Mouse (Mus musculus): Measurements from ENCODE around the gene Mvb12b. TPM values are rescaled to one million over a fixed set of nuclear protein-coding genes. Genes with fewer than 3 reads are reported as not detected.

Gene Mvb12b
- polyA plus RNA-seq, 1 experiment from 2014 or later = 11.9 TPM

- no peak overlapping the region for H3K9ac ChIP-seq (ENCODE audit: low read length)
- ATAC-seq (ENCODE audit: insufficient read depth, low FRiP score) = peak; percentile 8; the same call in 1 of the 2 replicates
- no peak overlapping the region for H3K4me3 ChIP-seq (replicated peaks; ENCODE audit: low read length)
- H3K36me3 ChIP-seq (ENCODE audit: control insufficient read depth, insufficient read depth, low read length) = no peaks in the 10 kb centered on the region; the same call in 1 of the 2 replicates
- no peaks in the 10 kb centered on the region for H3K27me3 ChIP-seq (ENCODE audit: control insufficient read depth, insufficient read depth, low read length)
- H3K9me3 ChIP-seq (replicated peaks; ENCODE audit: control insufficient read depth, low read length) = no peaks in the 10 kb centered on the region
- WGBS = 40% methylated on average over 10 of the region's 10 CpGs
- no peaks in the 10 kb centered on the region for H3K4me1 ChIP-seq (ENCODE audit: control insufficient read depth, insufficient read depth, low read length)
- no peak overlapping the region for H3K4me2 ChIP-seq (ENCODE audit: low read depth, low read length)
- no peak overlapping the region for H3K27ac ChIP-seq (ENCODE audit: low read length)
Measured at GRCm38 (mm10) chr2:33734781-33735485, 152.8 kb downstream of the Mvb12b start.

GRCm38 (mm10) chr2:33729701-33730100 is 158.0 kb downstream of the Mvb12b start:
- H3K9me3 ChIP-seq (replicated peaks; ENCODE audit: control insufficient read depth, low read length) = no peaks in the 10 kb centered on the region
- no peaks in the 10 kb centered on the region; the same call in 1 of the 2 replicates for H3K36me3 ChIP-seq (ENCODE audit: control insufficient read depth, insufficient read depth, low read length)
- no peak overlapping the region for H3K9ac ChIP-seq (ENCODE audit: low read length)
- H3K4me2 ChIP-seq (ENCODE audit: low read depth, low read length) = no peak overlapping the region
- no peaks in the 10 kb centered on the region for H3K4me1 ChIP-seq (ENCODE audit: control insufficient read depth, insufficient read depth, low read length)
- no peaks in the 10 kb centered on the region for H3K27me3 ChIP-seq (ENCODE audit: control insufficient read depth, insufficient read depth, low read length)
- H3K4me3 ChIP-seq (replicated peaks; ENCODE audit: low read length) = no peak overlapping the region
- WGBS = 28% methylated on average over 5 of the region's 5 CpGs
- H3K27ac ChIP-seq (ENCODE audit: low read length) = no peak overlapping the region
- ATAC-seq (ENCODE audit: insufficient read depth, low FRiP score) = no peak

- WGBS = 55% methylated on average over 6 of the region's 6 CpGs
- no peak overlapping the region for H3K4me2 ChIP-seq (ENCODE audit: low read depth, low read length)
- H3K9me3 ChIP-seq (replicated peaks; ENCODE audit: control insufficient read depth, low read length) = no peaks in the 10 kb centered on the region
- no peak overlapping the region for H3K27ac ChIP-seq (ENCODE audit: low read length)
- no peak overlapping the region for H3K9ac ChIP-seq (ENCODE audit: low read length)
- no peaks in the 10 kb centered on the region for H3K27me3 ChIP-seq (ENCODE audit: control insufficient read depth, insufficient read depth, low read length)
- no peaks in the 10 kb centered on the region; the same call in 1 of the 2 replicates for H3K36me3 ChIP-seq (ENCODE audit: control insufficient read depth, insufficient read depth, low read length)
- H3K4me1 ChIP-seq (ENCODE audit: control insufficient read depth, insufficient read depth, low read length) = no peaks in the 10 kb centered on the region
- no peak for ATAC-seq (ENCODE audit: insufficient read depth, low FRiP score)
- H3K4me3 ChIP-seq (replicated peaks; ENCODE audit: low read length) = no peak overlapping the region
Measured at GRCm38 (mm10) chr2:33727199-33727598, 160.5 kb downstream of the Mvb12b start.

- ATAC-seq (ENCODE audit: insufficient read depth, low FRiP score) = no peak
- H3K4me3 ChIP-seq (replicated peaks; ENCODE audit: low read length) = no peak overlapping the region
- 34% methylated on average over 9 of the region's 9 CpGs for WGBS
- peaks cover 9% of the 10 kb centered on the region for H3K27me3 ChIP-seq (ENCODE audit: control insufficient read depth, insufficient read depth, low read length)
- no peaks in the 10 kb centered on the region for H3K9me3 ChIP-seq (replicated peaks; ENCODE audit: control insufficient read depth, low read length)
- no peak overlapping the region for H3K9ac ChIP-seq (ENCODE audit: low read length)
- no peak overlapping the region for H3K4me2 ChIP-seq (ENCODE audit: low read depth, low read length)
- H3K4me1 ChIP-seq (ENCODE audit: control insufficient read depth, insufficient read depth, low read length) = peaks cover 19% of the 10 kb centered on the region; the same call in 1 of the 2 replicates
- no peak overlapping the region for H3K27ac ChIP-seq (ENCODE audit: low read length)
- H3K36me3 ChIP-seq (ENCODE audit: control insufficient read depth, insufficient read depth, low read length) = no peaks in the 10 kb centered on the region
Measured at GRCm38 (mm10) chr2:33720380-33720898, 167.3 kb downstream of the Mvb12b start.

GRCm38 (mm10) chr2:33719339-33720066 is 168.2 kb downstream of the Mvb12b start:
- H3K4me3 ChIP-seq (replicated peaks; ENCODE audit: low read length) = no peak overlapping the region
- H3K27ac ChIP-seq (ENCODE audit: low read length) = no peak overlapping the region
- ATAC-seq (ENCODE audit: insufficient read depth, low FRiP score) = no peak
- peaks cover 19% of the 10 kb centered on the region; the same call in 1 of the 2 replicates for H3K4me1 ChIP-seq (ENCODE audit: control insufficient read depth, insufficient read depth, low read length)
- no peak overlapping the region for H3K9ac ChIP-seq (ENCODE audit: low read length)
- 45% methylated on average over 12 of the region's 12 CpGs for WGBS
- H3K27me3 ChIP-seq (ENCODE audit: control insufficient read depth, insufficient read depth, low read length) = peaks cover 13% of the 10 kb centered on the region
- H3K4me2 ChIP-seq (ENCODE audit: low read depth, low read length) = no peak overlapping the region
- no peaks in the 10 kb centered on the region for H3K9me3 ChIP-seq (replicated peaks; ENCODE audit: control insufficient read depth, low read length)
- H3K36me3 ChIP-seq (ENCODE audit: control insufficient read depth, insufficient read depth, low read length) = no peaks in the 10 kb centered on the region

- Histone ChIP-seq H3K9ac (ENCODE audit: low read length) (no peak overlapping the region), H3K9me3 (replicated peaks; ENCODE audit: control insufficient read depth, low read length) (no peaks in the 10 kb centered on the region), H3K36me3 (ENCODE audit: control insufficient read depth, insufficient read depth, low read length) (no peaks in the 10 kb centered on the region), H3K4me3 (replicated peaks; ENCODE audit: low read length) (no peak overlapping the region), H3K27me3 (ENCODE audit: control insufficient read depth, insufficient read depth, low read length) (peaks cover 13% of the 10 kb centered on the region), H3K4me1 (ENCODE audit: control insufficient read depth, insufficient read depth, low read length) (peaks cover 19% of the 10 kb centered on the region; the same call in 1 of the 2 replicates), H3K4me2 (ENCODE audit: low read depth, low read length) (no peak overlapping the region; the same call in 1 of the 2 replicates), H3K27ac (ENCODE audit: low read length) (no peak overlapping the region)
- ATAC-seq (ENCODE audit: insufficient read depth, low FRiP score) = no peak
- WGBS = 68% methylated on average over 6 of the region's 6 CpGs
Measured at GRCm38 (mm10) chr2:33718561-33718960, 169.2 kb downstream of the Mvb12b start.

GRCm38 (mm10) chr2:33717821-33718351 is 169.9 kb downstream of the Mvb12b start:
- ATAC-seq (ENCODE audit: insufficient read depth, low FRiP score) = no peak
- Histone ChIP-seq H3K27ac (ENCODE audit: low read length) (no peak overlapping the region), H3K9me3 (replicated peaks; ENCODE audit: control insufficient read depth, low read length) (no peaks in the 10 kb centered on the region), H3K9ac (ENCODE audit: low read length) (no peak overlapping the region), H3K27me3 (ENCODE audit: control insufficient read depth, insufficient read depth, low read length) (peaks cover 13% of the 10 kb centered on the region), H3K4me2 (ENCODE audit: low read depth, low read length) (peak overlapping the region; percentile 39), H3K4me3 (replicated peaks; ENCODE audit: low read length) (no peak overlapping the region), H3K4me1 (ENCODE audit: control insufficient read depth, insufficient read depth, low read length) (peaks cover 19% of the 10 kb centered on the region; the same call in 1 of the 2 replicates), H3K36me3 (ENCODE audit: control insufficient read depth, insufficient read depth, low read length) (no peaks in the 10 kb centered on the region)
- 19% methylated on average over 21 of the region's 21 CpGs for WGBS

- ATAC-seq (ENCODE audit: insufficient read depth, low FRiP score) = no peak
- no peaks in the 10 kb centered on the region for H3K9me3 ChIP-seq (replicated peaks; ENCODE audit: control insufficient read depth, low read length)
- H3K27ac ChIP-seq (ENCODE audit: low read length) = no peak overlapping the region
- peak overlapping the region; percentile 39 for H3K4me2 ChIP-seq (ENCODE audit: low read depth, low read length)
- peaks cover 19% of the 10 kb centered on the region; the same call in 1 of the 2 replicates for H3K4me1 ChIP-seq (ENCODE audit: control insufficient read depth, insufficient read depth, low read length)
- 24% methylated on average over 11 of the region's 11 CpGs for WGBS
- H3K27me3 ChIP-seq (ENCODE audit: control insufficient read depth, insufficient read depth, low read length) = peaks cover 13% of the 10 kb centered on the region
- no peak overlapping the region for H3K9ac ChIP-seq (ENCODE audit: low read length)
- no peaks in the 10 kb centered on the region for H3K36me3 ChIP-seq (ENCODE audit: control insufficient read depth, insufficient read depth, low read length)
- peak overlapping the region; percentile 17 for H3K4me3 ChIP-seq (replicated peaks; ENCODE audit: low read length)
Measured at GRCm38 (mm10) chr2:33717378-33717777, 170.4 kb downstream of the Mvb12b start.

GRCm38 (mm10) chr2:33716878-33717277 is 170.9 kb downstream of the Mvb12b start:
- peak overlapping the region; percentile 39 for H3K4me2 ChIP-seq (ENCODE audit: low read depth, low read length)
- H3K9ac ChIP-seq (ENCODE audit: low read length) = no peak overlapping the region
- H3K9me3 ChIP-seq (replicated peaks; ENCODE audit: control insufficient read depth, low read length) = no peaks in the 10 kb centered on the region
- H3K4me3 ChIP-seq (replicated peaks; ENCODE audit: low read length) = peak overlapping the region; percentile 11; the same call in 1 of the 2 replicates
- WGBS = 35% methylated on average over 15 of the region's 15 CpGs
- H3K4me1 ChIP-seq (ENCODE audit: control insufficient read depth, insufficient read depth, low read length) = peaks cover 19% of the 10 kb centered on the region; the same call in 1 of the 2 replicates
- H3K27me3 ChIP-seq (ENCODE audit: control insufficient read depth, insufficient read depth, low read length) = peaks cover 13% of the 10 kb centered on the region
- no peak overlapping the region for H3K27ac ChIP-seq (ENCODE audit: low read length)
- no peaks in the 10 kb centered on the region for H3K36me3 ChIP-seq (ENCODE audit: control insufficient read depth, insufficient read depth, low read length)
- no peak for ATAC-seq (ENCODE audit: insufficient read depth, low FRiP score)

Measured in stomach, embryonic 16.5 days (tissue).